Mouse (Mus musculus) erythroblast, embryonic 14.5 days (primary cell): ENCODE data around the gene Rdh7. TPM values are rescaled to one million over a fixed set of nuclear protein-coding genes. Genes with fewer than 3 reads are reported as not detected.

ENCODE experiments used
- H3K27me3 ChIP-seq: 2 replicates; pipeline ENCODE4 v1.6.1; 2012; ENCODE audit warnings: inconsistent platforms; ENCODE audit not compliant: control insufficient read depth
- H3K36me3 ChIP-seq: 2 replicates; pipeline ENCODE4 v1.6.1; 2012; ENCODE audit warnings: mild to moderate bottlenecking, inconsistent platforms; ENCODE audit not compliant: control insufficient read depth
- H3K4me1 ChIP-seq: 2 replicates; pipeline ENCODE4 v1.6.1; 2012; ENCODE audit warnings: inconsistent platforms; ENCODE audit not compliant: control insufficient read depth
- H3K4me3 ChIP-seq: replicated peaks from 2 replicates; pipeline ENCODE3; 2012; ENCODE audit warnings: moderate library complexity, mild to moderate bottlenecking, inconsistent platforms
- H3K9me3 ChIP-seq: 2 replicates; pipeline ENCODE4 v1.6.1; 2012; ENCODE audit warnings: low read length, inconsistent platforms, mixed read lengths; ENCODE audit not compliant: control insufficient read depth
- GATA1 ChIP-seq: IDR thresholded peaks from 2 replicates; pipeline ENCODE4 v1.6.1; 2012; ENCODE audit warnings: low read length, inconsistent platforms, mixed read lengths
- TAL1 ChIP-seq: IDR thresholded peaks from 3 replicates; pipeline ENCODE4 v1.6.1; 2012; ENCODE audit warnings: low read length, inconsistent platforms, mixed read lengths
- polyA plus RNA-seq: library from polyadenylated mRNA; stranded (reverse); fragments of >175 nt; gene quantifications from 2 replicates; pipeline ENCODE4 v1.2.3, GENCODE M21; 2012

Gene Rdh7
- polyA plus RNA-seq, result not detected in 2 replicates

- Histone ChIP-seq H3K4me1 (no peaks in the 10 kb centered on the region), H3K4me3 (no peak within 1 kb of the TSS), H3K9me3 (no peaks in the 10 kb centered on the region), H3K27me3 (no peaks in the 10 kb centered on the region), H3K36me3 (no peaks in the 10 kb centered on the region)
- no peak for TF ChIP-seq TAL1
- TF ChIP-seq GATA1, result no peak
These were observed at the start of gene Rdh7 for GRCm38 (mm10) chr10:127888605-127889004. TSS of gene Rdh7 (minus strand) at chr10:127888817.

- Histone ChIP-seq H3K9me3 (peaks cover 4% of the 10 kb centered on the region), H3K4me3 (no peak overlapping the region)
- TF ChIP-seq TAL1, result no peak
- TF ChIP-seq GATA1, result no peak
These were observed 48.9 kb upstream of the Rdh7 start for GRCm38 (mm10) chr10:127937428-127938010.

GRCm38 (mm10) chr10:127936747-127937409 lies 48.3 kb upstream of the Rdh7 start:
- no peaks in the 10 kb centered on the region for H3K36me3 ChIP-seq
- no peak overlapping the region for H3K4me3 ChIP-seq
- H3K9me3 ChIP-seq, result peaks cover 4% of the 10 kb centered on the region
- no peaks in the 10 kb centered on the region for H3K4me1 ChIP-seq
- H3K27me3 ChIP-seq, result no peaks in the 10 kb centered on the region
- TF ChIP-seq TAL1, result no peak
- TF ChIP-seq GATA1, result no peak

More at GRCm38 (mm10) chr10:127937428-127938010, 48.9 kb upstream of the Rdh7 start:
- Histone ChIP-seq H3K27me3 (no peaks in the 10 kb centered on the region), H3K36me3 (no peaks in the 10 kb centered on the region), H3K4me1 (no peaks in the 10 kb centered on the region)

GRCm38 (mm10) chr10:127936271-127936670 lies 47.7 kb upstream of the Rdh7 start:
- no peaks in the 10 kb centered on the region for H3K36me3 ChIP-seq
- TF ChIP-seq GATA1, result no peak
- TF ChIP-seq TAL1, result no peak

GRCm38 (mm10) chr10:127932290-127932926 lies 43.8 kb upstream of the Rdh7 start:
- Histone ChIP-seq H3K27me3 (no peaks in the 10 kb centered on the region), H3K4me3 (no peak overlapping the region), H3K9me3 (no peaks in the 10 kb centered on the region), H3K4me1 (no peaks in the 10 kb centered on the region), H3K36me3 (no peaks in the 10 kb centered on the region)
- TF ChIP-seq GATA1 (no peak), TAL1 (no peak)

More at GRCm38 (mm10) chr10:127936271-127936670, 47.7 kb upstream of the Rdh7 start:
- no peaks in the 10 kb centered on the region for H3K27me3 ChIP-seq
- H3K4me1 ChIP-seq, result no peaks in the 10 kb centered on the region
- H3K4me3 ChIP-seq, result no peak overlapping the region
- peaks cover 4% of the 10 kb centered on the region for H3K9me3 ChIP-seq

- no peaks in the 10 kb centered on the region for H3K4me1 ChIP-seq
- TF ChIP-seq GATA1 (no peak), TAL1 (no peak)
- no peaks in the 10 kb centered on the region for H3K27me3 ChIP-seq
- H3K9me3 ChIP-seq, result no peaks in the 10 kb centered on the region
- H3K4me3 ChIP-seq, result no peak overlapping the region
- no peaks in the 10 kb centered on the region for H3K36me3 ChIP-seq
These were observed 39.1 kb upstream of the Rdh7 start for GRCm38 (mm10) chr10:127927737-127928136.

- Histone ChIP-seq H3K27me3 (no peaks in the 10 kb centered on the region), H3K9me3 (no peaks in the 10 kb centered on the region)
- TF ChIP-seq GATA1 (no peak), TAL1 (no peak)
These were observed 36.2 kb upstream of the Rdh7 start for GRCm38 (mm10) chr10:127924597-127925378.

GRCm38 (mm10) chr10:127923024-127923423 lies 34.4 kb upstream of the Rdh7 start:
- H3K9me3 ChIP-seq, result no peaks in the 10 kb centered on the region
- TF ChIP-seq TAL1 (no peak), GATA1 (no peak)
- no peaks in the 10 kb centered on the region for H3K27me3 ChIP-seq
- H3K4me1 ChIP-seq, result no peaks in the 10 kb centered on the region
- H3K36me3 ChIP-seq, result no peaks in the 10 kb centered on the region
- H3K4me3 ChIP-seq, result no peak overlapping the region

More at GRCm38 (mm10) chr10:127924597-127925378, 36.2 kb upstream of the Rdh7 start:
- Histone ChIP-seq H3K4me3 (no peak overlapping the region), H3K36me3 (no peaks in the 10 kb centered on the region), H3K4me1 (no peaks in the 10 kb centered on the region)

GRCm38 (mm10) chr10:127922241-127922640 lies 33.6 kb upstream of the Rdh7 start:
- TF ChIP-seq GATA1, result no peak
- no peak for TF ChIP-seq TAL1
- H3K36me3 ChIP-seq, result no peaks in the 10 kb centered on the region

More at GRCm38 (mm10) chr10:127922241-127922640, 33.6 kb upstream of the Rdh7 start:
- H3K4me3 ChIP-seq, result no peak overlapping the region
- H3K27me3 ChIP-seq, result no peaks in the 10 kb centered on the region
- no peaks in the 10 kb centered on the region for H3K4me1 ChIP-seq
- H3K9me3 ChIP-seq, result no peaks in the 10 kb centered on the region
